Mouse (Mus musculus) limb, embryonic 13.5 days (tissue): ENCODE measurements at regions not wholly inside any gene's neighbourhood (a gene's known extent, or its start where the extent isn't known, plus 50 kb on each side); places are given as distances from the start of the nearest gene placed in this dataset.

Experiments
- ATAC-seq: fragments of 200-750 bp; cut with Nextera tagmentation; 2 replicates; pipeline ENCODE4 v1.8.0; 2017; ENCODE audit warnings: low read depth, moderate number of reproducible peaks, moderate TSS enrichment; ENCODE audit not compliant: low FRiP score
- H3K27ac ChIP-seq: fragments of 300-500 bp; sonication (generic); 2 replicates; pipeline ENCODE4 v1.5.1; 2015; ENCODE audit warnings: inconsistent platforms, mild to moderate bottlenecking, moderate library complexity
- H3K27me3 ChIP-seq: fragments of 300-500 bp; sonication (generic); 2 replicates; pipeline ENCODE4 v1.6.1; 2015; ENCODE audit warnings: mild to moderate bottlenecking, inconsistent platforms
- H3K36me3 ChIP-seq: fragments of 300-500 bp; sonication (generic); 2 replicates; pipeline ENCODE4 v1.6.1; 2015; ENCODE audit warnings: inconsistent platforms, mild to moderate bottlenecking, moderate library complexity
- H3K4me1 ChIP-seq: fragments of 300-500 bp; sonication (generic); 2 replicates; pipeline ENCODE4 v1.6.1; 2015; ENCODE audit warnings: inconsistent platforms
- H3K4me2 ChIP-seq: fragments of 300-500 bp; sonication (generic); replicated peaks from 2 replicates; pipeline ENCODE4 v1.6.1; 2015; ENCODE audit warnings: inconsistent platforms, mild to moderate bottlenecking, moderate library complexity
- H3K4me3 ChIP-seq: fragments of 300-500 bp; sonication (generic); 2 replicates; pipeline ENCODE4 v1.5.1; 2015; ENCODE audit warnings: moderate library complexity, mild to moderate bottlenecking, inconsistent platforms
- H3K9ac ChIP-seq: fragments of 300-500 bp; sonication (generic); 2 replicates; pipeline ENCODE4 v1.6.1; 2015; ENCODE audit warnings: mild to moderate bottlenecking, inconsistent platforms
- H3K9me3 ChIP-seq: fragments of 300-500 bp; sonication (generic); 2 replicates; pipeline ENCODE4 v1.6.1; 2016; ENCODE audit warnings: inconsistent platforms
- WGBS: fragments of 180-500 bp; shearing (Covaris S2); methylation state at CpG from one replicate; pipeline ENCODE4 v1.1.7; 2015; 5-methylcytosine and 5-hydroxymethylcytosine counted together

DNA sequence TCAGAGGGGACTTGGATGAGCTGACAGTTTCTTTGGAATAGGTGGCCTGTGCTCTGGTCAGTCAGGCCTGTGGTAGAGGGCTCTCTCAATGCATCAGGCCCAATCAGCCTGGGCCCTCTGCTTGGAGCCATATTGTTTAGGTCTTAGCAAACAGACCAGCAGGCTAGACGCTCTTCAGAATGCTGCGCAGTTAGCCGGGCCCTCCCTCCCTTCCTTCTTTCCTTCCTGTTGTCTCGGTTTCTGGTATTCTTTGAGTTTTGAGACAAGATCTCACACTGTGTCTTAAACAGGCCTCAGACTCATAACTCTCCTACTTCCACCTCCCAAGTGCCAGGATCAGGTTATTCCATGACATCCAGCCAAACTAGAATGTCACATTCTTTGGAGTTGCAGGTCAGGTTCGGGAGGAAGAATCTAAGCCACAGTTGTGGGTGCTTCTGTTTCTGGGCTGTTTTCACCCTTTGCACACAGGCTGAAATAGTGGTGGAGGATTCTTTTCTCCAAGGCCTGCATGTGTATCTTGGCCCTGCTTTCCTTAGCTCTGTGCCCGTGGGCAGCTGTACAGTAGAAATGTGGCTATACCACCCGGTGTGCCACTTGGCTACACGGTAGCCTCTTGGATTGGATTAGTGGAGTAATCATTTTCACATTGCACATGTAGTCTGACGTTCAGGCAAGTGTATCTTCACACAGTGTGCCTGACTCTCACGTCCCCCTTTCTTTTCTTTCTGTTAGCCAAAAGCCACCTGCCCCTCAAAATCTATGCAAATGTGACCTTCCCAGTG lies 62.4 kb upstream of the Bcl6 start:
- Histone ChIP-seq H3K4me3 (no peak overlapping the region), H3K4me2 (no peak overlapping the region), H3K9ac (no peak overlapping the region), H3K9me3 (no peaks in the 10 kb centered on the region), H3K27me3 (no peaks in the 10 kb centered on the region), H3K4me1 (peaks cover 6% of the 10 kb centered on the region; the same call in 1 of the 2 replicates), H3K36me3 (no peaks in the 10 kb centered on the region), H3K27ac (no peak overlapping the region)
- 81% methylated on average over 10 of the region's 10 CpGs for WGBS
- no peak for ATAC-seq

DNA sequence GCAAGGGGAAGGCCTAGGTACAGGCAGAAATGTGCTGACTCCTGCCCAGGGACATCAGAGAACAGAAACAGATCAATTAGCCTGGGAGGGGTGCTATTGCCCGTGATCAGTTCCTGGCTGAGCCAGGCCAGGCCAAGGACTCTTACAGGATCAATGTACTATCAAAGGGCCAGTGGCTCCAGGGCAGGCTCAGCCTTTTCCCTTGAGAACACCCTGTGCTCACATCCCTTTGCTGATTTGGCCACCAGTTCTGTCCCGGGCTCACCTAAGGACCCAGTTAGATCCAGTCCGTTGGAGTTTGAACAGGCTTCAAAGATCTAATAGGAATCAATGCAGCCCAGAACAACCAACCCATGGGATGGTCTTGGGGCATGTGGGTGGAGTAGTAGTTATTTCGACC lies 55.1 kb upstream of the Bcl6 start:
- no peaks in the 10 kb centered on the region for H3K9me3 ChIP-seq
- no peak overlapping the region for H3K4me3 ChIP-seq
- no peaks in the 10 kb centered on the region for H3K36me3 ChIP-seq
- H3K9ac ChIP-seq, result no peak overlapping the region
- WGBS, result 69% methylated on average over 4 of the region's 4 CpGs
- H3K27me3 ChIP-seq, result no peaks in the 10 kb centered on the region
- no peak overlapping the region for H3K4me2 ChIP-seq
- ATAC-seq, result no peak
- H3K4me1 ChIP-seq, result no peaks in the 10 kb centered on the region
- no peak overlapping the region for H3K27ac ChIP-seq

DNA sequence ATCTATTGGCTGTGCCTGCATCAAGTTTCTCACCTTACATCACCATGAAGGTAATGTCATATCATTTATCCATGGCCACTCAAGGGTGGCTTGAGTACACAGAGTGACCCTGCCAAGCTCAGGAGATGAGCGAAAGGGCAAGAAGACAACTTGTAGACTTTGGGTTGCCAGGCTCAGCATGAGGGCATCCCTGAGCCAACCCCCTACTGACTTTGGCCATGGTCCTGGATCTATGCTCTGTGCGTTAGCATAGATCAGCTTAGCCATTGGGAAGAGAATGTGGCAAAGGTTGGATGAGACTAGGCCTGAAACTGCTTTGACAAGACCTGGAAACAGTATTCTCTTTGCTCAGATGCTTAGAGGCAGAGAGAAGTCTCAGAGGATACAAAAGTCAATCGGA lies 54.3 kb upstream of the Bcl6 start:
- H3K27ac ChIP-seq, result no peak overlapping the region
- no peaks in the 10 kb centered on the region for H3K4me1 ChIP-seq
- no peaks in the 10 kb centered on the region for H3K9me3 ChIP-seq
- H3K9ac ChIP-seq, result no peak overlapping the region
- no peak overlapping the region for H3K4me3 ChIP-seq
- no peak for ATAC-seq
- 89% methylated on average over 3 of the region's 3 CpGs for WGBS
- no peaks in the 10 kb centered on the region for H3K36me3 ChIP-seq
- no peaks in the 10 kb centered on the region for H3K27me3 ChIP-seq
- no peak overlapping the region for H3K4me2 ChIP-seq

DNA sequence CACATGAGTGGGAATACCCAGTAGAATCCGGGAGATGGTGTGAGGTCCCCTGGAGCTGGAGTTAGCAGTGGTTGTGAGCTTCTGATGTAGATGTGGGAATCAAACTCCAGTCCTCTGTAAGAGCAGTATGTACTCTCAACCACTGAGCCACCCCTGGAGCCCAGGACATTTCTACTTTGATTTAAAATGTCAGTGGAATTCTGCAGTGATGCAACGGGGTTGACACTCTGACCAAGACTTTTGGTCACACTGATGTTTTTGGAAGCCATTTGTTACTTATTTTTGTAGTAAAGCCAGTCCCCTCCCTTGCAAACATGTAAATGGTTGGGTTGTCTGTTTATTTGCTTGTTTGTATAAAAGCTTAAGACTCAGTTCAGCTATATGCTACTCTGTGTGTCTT lies 53.6 kb upstream of the Bcl6 start:
- no peak overlapping the region for H3K9ac ChIP-seq
- H3K4me3 ChIP-seq, result no peak overlapping the region
- H3K9me3 ChIP-seq, result 0 out of 2 replicates have a peak, but pooled peaks cover 4% of the 10 kb centered on the region
- no peaks in the 10 kb centered on the region for H3K4me1 ChIP-seq
- no peaks in the 10 kb centered on the region for H3K27me3 ChIP-seq
- no peaks in the 10 kb centered on the region for H3K36me3 ChIP-seq
- H3K4me2 ChIP-seq, result no peak overlapping the region
- H3K27ac ChIP-seq, result no peak overlapping the region
- ATAC-seq, result no peak
- WGBS, result 89% methylated on average over 2 of the region's 2 CpGs

DNA sequence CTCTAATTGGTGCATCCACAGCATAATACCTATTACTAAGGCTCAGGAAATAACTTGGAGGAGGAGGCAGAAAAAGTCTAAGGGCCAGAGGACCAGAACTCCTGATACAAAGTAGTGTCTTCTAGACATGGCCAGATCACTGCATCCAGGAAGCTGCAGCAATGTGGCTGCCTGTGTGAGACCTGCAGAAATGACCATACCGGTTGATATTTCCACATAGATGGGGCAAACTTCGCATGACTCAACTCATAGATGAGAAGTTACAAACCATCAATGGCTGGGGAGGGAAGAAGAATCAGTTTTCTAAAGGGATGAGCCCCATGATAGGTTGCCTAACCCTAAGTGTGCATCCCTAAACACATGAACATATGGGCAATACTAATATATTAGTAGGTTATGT lies 52.8 kb upstream of the Bcl6 start:
- WGBS, result 91% methylated on average over 2 of the region's 2 CpGs
- no peak for ATAC-seq

DNA sequence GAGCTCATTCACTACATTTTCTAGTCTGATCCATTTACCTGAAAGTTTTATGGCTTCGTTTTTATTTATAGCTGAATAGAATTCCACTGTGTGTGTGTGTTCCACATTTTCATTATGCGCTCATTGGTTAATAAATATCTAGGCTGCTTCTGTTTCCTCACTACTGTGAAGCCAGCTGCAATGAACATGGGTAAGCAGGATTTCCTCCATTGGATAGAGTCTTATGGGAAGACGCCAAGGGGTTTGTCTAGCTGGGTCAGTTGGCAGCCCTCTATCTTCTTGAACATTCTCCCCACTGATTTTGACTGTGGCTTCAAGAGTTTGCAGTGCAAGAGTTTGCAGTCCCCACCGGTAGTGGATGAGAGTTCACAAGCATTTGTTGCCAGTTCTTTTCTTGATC lies 51.1 kb upstream of the Bcl6 start:
- no peak overlapping the region for H3K9ac ChIP-seq
- no peaks in the 10 kb centered on the region for H3K36me3 ChIP-seq
- no peaks in the 10 kb centered on the region for H3K27me3 ChIP-seq
- H3K4me2 ChIP-seq, result no peak overlapping the region
- H3K27ac ChIP-seq, result no peak overlapping the region
- no peak overlapping the region for H3K4me3 ChIP-seq
- H3K4me1 ChIP-seq, result no peaks in the 10 kb centered on the region
- H3K9me3 ChIP-seq, result 0 out of 2 replicates have a peak, but pooled peaks cover 8% of the 10 kb centered on the region
- 80% methylated on average over 4 of the region's 4 CpGs for WGBS
- ATAC-seq, result no peak

More for the DNA sequence above, 52.8 kb upstream of the Bcl6 start:
- 0 out of 2 replicates have a peak, but pooled peaks cover 8% of the 10 kb centered on the region for H3K9me3 ChIP-seq
- H3K4me3 ChIP-seq, result no peak overlapping the region
- H3K27me3 ChIP-seq, result no peaks in the 10 kb centered on the region
- no peaks in the 10 kb centered on the region for H3K4me1 ChIP-seq
- no peaks in the 10 kb centered on the region for H3K36me3 ChIP-seq
- no peak overlapping the region for H3K9ac ChIP-seq
- H3K27ac ChIP-seq, result no peak overlapping the region
- H3K4me2 ChIP-seq, result no peak overlapping the region
